Mouse (Mus musculus): ENCODE data around the gene Hbs1l. TPM values are rescaled to one million over a fixed set of nuclear protein-coding genes. Genes with fewer than 3 reads are reported as not detected.

Hbs1l gene
- polyA plus RNA-seq, 1 experiment from 2014 or later, result 88.2 TPM

DNA sequence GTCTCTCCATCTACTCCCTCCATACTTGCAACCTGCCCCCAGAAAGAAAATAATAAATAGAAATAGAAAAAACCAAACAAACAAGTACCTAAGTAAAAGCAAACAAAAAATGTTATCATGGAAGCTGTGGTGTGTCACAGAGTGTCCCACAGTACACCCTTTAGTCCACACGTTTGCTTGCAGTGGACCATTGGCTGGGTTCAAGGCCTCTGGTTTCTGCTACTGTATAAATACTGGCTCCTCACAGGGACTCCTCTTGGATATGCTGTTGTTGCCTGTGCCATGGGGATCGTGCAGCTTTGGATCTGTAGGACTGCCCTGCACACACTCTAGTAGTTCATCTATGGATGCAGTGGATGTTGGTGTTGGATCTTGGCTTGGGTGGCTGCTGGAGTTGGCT lies 54.2 kb downstream of the Hbs1l start:
- no peaks in the 10 kb centered on the region for H3K27me3 ChIP-seq
- H3K36me3 ChIP-seq, result peaks cover 64% of the 10 kb centered on the region
- 93% methylated on average over 2 of the region's 2 CpGs for WGBS
- H3K9me3 ChIP-seq, result no peaks in the 10 kb centered on the region
- H3K4me1 ChIP-seq, result no peaks in the 10 kb centered on the region
- H3K4me3 ChIP-seq, result no peak overlapping the region
- H3K9ac ChIP-seq, result no peak overlapping the region
- no peak for ATAC-seq (ENCODE audit: insufficient number of reproducible peaks, low FRiP score, low TSS enrichment, low read depth)
- H3K27ac ChIP-seq, result no peak overlapping the region
- H3K4me2 ChIP-seq, result no peak overlapping the region

DNA sequence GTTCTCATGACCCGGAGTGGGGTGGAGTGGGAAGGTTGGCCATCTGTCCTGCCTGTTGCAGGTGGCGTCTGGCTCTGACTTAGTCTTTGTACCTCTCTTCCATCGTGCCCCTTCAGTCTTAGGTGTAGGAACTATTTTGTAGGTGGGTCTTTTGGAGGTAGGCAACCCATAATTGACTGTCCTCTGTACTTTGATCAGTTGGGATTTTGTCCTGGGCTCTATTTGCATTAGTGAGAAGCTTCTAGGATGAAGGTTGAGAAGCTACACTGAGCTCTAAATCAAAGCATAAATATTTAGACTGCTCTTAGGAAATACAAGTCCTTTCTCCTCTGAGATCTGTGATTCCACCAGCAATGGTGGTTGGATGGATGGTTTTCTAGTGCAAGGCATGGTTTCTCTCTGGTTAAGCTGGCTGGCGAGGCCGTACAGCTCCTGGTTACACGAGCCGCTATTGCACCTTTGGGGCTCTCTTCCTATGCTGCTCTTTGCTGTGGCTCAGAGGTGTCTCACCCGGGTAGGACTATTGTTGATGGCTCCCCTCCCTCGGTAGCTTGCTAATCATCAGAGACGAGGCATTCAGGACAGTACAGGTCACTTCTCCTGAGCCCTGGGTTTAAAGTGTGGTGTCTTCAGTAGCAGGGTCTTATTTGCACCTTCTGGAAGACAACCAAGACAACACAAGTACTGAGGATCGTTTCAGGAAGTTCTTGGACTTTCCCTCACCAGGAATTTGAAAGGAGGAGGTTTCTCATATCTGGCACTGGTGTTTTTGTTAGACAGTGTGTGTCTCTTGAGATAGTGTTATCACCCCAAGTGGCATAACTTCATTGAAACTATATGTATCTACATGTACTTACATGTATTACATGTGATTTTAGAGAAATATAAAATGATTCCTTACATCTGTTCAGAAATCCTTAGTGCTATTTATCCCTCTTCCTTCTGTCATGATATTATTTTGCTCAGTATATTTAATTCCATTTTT lies 55.0 kb downstream of the Hbs1l start:
- H3K36me3 ChIP-seq, result peaks cover 60% of the 10 kb centered on the region

DNA sequence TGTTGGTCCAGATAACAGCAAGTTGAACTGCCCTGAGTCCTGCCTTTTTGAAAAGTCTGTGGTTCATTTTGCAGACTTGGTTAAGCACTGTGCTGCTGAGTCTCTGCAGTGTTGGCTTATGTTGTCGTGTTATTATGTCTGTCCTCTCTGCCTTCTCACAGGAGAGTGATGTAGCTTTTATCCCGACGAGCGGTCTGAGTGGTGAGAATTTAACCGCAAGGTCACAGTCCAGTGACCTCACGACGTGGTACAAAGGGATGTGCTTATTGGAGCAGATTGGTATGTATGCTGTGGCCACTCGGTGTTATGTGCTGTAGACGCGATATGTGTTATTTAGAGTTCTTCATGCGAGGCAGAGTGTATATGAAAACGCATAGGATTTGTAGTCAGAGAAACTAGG lies 56.0 kb downstream of the Hbs1l start:
- Histone ChIP-seq H3K36me3 (peaks cover 63% of the 10 kb centered on the region), H3K4me2 (no peak overlapping the region), H3K27me3 (no peaks in the 10 kb centered on the region), H3K4me3 (no peak overlapping the region), H3K4me1 (no peaks in the 10 kb centered on the region), H3K27ac (no peak overlapping the region), H3K9me3 (no peaks in the 10 kb centered on the region), H3K9ac (no peak overlapping the region)
- 93% methylated on average over 12 of the region's 12 CpGs for WGBS
- no peak for ATAC-seq (ENCODE audit: insufficient number of reproducible peaks, low FRiP score, low TSS enrichment, low read depth)

More for the DNA sequence above, 55.0 kb downstream of the Hbs1l start:
- Histone ChIP-seq H3K4me2 (no peak overlapping the region), H3K9ac (no peak overlapping the region), H3K4me1 (no peaks in the 10 kb centered on the region), H3K27me3 (no peaks in the 10 kb centered on the region), H3K4me3 (no peak overlapping the region), H3K9me3 (no peaks in the 10 kb centered on the region), H3K27ac (no peak overlapping the region)
- 90% methylated on average over 11 of the region's 11 CpGs for WGBS
- ATAC-seq (ENCODE audit: insufficient number of reproducible peaks, low FRiP score, low TSS enrichment, low read depth), result no peak

DNA sequence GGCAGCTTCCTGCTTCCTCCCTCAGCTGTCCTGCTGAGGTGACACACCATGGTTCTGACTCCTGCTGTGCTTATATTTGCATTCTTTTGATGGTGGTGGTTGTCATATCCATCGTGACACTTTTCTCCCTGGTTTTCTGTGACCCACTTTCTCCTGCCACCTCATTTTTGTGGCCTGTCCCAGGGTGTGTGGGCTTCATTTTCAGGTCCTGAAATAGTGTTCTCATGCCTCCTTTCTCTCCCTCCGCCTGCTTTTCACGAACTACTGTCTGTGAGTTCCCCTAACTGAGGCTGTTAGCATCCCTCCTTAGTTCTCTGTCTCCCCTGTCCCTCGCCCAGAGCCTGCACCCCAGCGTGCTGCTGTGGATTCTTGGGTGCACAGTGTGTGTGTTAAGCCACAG lies 58.1 kb downstream of the Hbs1l start:
- ATAC-seq (ENCODE audit: insufficient number of reproducible peaks, low FRiP score, low TSS enrichment, low read depth), result no peak
- Histone ChIP-seq H3K4me2 (no peak overlapping the region), H3K36me3 (peaks cover 67% of the 10 kb centered on the region), H3K4me3 (no peak overlapping the region), H3K27me3 (no peaks in the 10 kb centered on the region), H3K9me3 (no peaks in the 10 kb centered on the region), H3K27ac (no peak overlapping the region), H3K9ac (no peak overlapping the region), H3K4me1 (no peaks in the 10 kb centered on the region)
- 60% methylated on average over 5 of the region's 5 CpGs for WGBS

DNA sequence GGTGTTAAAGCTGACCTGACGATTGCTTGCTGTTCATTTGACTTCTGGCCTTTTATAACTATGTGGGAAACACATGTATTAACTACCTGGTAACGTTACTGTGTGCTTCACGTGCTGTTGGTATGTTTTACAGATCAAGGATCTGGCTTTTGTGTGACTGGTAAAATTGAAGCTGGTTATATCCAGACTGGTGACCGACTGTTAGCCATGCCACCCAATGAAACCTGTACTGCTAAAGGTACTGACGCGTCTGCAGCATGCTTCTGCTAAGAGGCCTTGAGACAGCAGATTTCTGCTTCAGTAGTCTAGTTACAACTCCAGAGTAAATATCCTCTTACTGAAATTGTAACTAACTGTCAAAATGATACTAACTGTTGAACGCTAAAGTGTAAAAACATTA lies 58.7 kb downstream of the Hbs1l start:
- Histone ChIP-seq H3K36me3 (peaks cover 68% of the 10 kb centered on the region), H3K4me2 (no peak overlapping the region), H3K4me3 (no peak overlapping the region), H3K9ac (no peak overlapping the region), H3K4me1 (no peaks in the 10 kb centered on the region), H3K9me3 (no peaks in the 10 kb centered on the region), H3K27me3 (no peaks in the 10 kb centered on the region), H3K27ac (no peak overlapping the region)
- WGBS, result 88% methylated on average over 7 of the region's 7 CpGs
- ATAC-seq (ENCODE audit: insufficient number of reproducible peaks, low FRiP score, low TSS enrichment, low read depth), result no peak

DNA sequence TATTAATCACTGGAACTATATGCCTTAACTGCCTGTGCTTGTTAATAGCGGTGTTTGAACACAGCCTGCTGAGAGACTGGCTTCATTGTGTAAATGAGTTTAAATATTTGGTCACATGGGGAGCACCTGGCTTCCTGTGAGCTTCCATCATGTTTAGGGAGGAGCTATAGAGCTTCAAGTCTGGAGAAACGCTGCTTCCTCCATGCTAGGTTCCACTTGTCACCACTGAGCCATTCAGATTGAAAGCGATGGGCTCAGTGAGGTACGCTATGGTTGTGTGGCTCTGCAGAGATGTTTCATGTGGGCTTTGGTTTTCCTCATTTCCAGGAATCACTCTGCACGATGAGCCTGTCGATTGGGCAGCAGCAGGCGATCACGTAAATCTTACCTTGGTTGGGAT lies 62.2 kb downstream of the Hbs1l start:
- no peaks in the 10 kb centered on the region for H3K4me1 ChIP-seq
- H3K9ac ChIP-seq, result no peak overlapping the region
- no peaks in the 10 kb centered on the region for H3K27me3 ChIP-seq
- H3K4me2 ChIP-seq, result no peak overlapping the region
- no peak overlapping the region for H3K4me3 ChIP-seq
- H3K36me3 ChIP-seq, result peaks cover 48% of the 10 kb centered on the region
- no peak overlapping the region for H3K27ac ChIP-seq
- 87% methylated on average over 8 of the region's 8 CpGs for WGBS
- no peaks in the 10 kb centered on the region for H3K9me3 ChIP-seq
- no peak for ATAC-seq (ENCODE audit: insufficient number of reproducible peaks, low FRiP score, low TSS enrichment, low read depth)

DNA sequence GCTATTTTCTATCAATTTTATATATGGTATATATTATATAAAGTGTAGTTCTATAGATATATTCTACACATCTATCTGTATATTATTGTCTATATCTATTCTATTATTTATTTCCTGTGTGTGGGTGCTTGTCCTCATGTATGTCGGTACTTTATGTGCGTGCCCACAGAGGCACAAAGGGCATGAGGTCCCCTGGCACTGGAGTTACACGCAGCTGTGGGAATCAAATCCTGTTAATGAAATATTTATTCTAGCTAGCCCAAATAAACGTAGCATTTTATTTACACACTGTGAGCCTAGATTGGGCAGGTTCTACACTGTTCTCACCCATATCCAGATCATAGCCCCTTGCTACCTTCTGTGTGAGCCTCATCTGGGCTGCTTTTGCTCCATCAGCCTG lies 63.3 kb downstream of the Hbs1l start:
- no peak for ATAC-seq (ENCODE audit: insufficient number of reproducible peaks, low FRiP score, low TSS enrichment, low read depth)
- Histone ChIP-seq H3K36me3 (peaks cover 44% of the 10 kb centered on the region), H3K27me3 (no peaks in the 10 kb centered on the region), H3K4me3 (no peak overlapping the region), H3K4me2 (no peak overlapping the region), H3K27ac (no peak overlapping the region), H3K9me3 (no peaks in the 10 kb centered on the region), H3K9ac (no peak overlapping the region), H3K4me1 (no peaks in the 10 kb centered on the region)
- WGBS, result 97% methylated on average over 4 of the region's 4 CpGs

DNA sequence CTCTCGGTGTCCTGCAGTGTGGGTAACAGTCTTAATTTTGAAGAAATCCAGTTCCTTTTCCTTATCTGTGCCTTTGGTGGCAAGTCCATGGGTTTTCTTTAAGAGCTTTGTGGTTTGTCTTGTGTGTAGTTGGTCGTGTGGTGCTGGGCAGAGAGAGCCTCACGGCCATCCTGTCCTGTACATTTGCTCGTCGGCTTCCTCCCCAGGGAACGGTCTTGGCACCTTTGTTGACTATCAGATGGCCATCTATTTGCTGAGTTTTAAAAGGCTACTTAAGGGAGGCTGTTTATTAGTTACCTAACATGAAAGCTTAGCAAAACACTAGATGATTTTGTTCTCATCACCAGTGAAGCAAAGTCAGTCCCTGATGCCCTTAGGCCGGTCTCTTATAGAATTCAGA lies 66.1 kb downstream of the Hbs1l start:
- no peak overlapping the region for H3K4me2 ChIP-seq
- H3K4me1 ChIP-seq, result no peaks in the 10 kb centered on the region
- no peaks in the 10 kb centered on the region for H3K27me3 ChIP-seq
- H3K9ac ChIP-seq, result no peak overlapping the region
- H3K36me3 ChIP-seq, result peaks cover 48% of the 10 kb centered on the region
- 68% methylated on average over 7 of the region's 7 CpGs for WGBS
- H3K4me3 ChIP-seq, result no peak overlapping the region
- no peak overlapping the region for H3K27ac ChIP-seq
- no peak for ATAC-seq (ENCODE audit: insufficient number of reproducible peaks, low FRiP score, low TSS enrichment, low read depth)
- H3K9me3 ChIP-seq, result no peaks in the 10 kb centered on the region

DNA sequence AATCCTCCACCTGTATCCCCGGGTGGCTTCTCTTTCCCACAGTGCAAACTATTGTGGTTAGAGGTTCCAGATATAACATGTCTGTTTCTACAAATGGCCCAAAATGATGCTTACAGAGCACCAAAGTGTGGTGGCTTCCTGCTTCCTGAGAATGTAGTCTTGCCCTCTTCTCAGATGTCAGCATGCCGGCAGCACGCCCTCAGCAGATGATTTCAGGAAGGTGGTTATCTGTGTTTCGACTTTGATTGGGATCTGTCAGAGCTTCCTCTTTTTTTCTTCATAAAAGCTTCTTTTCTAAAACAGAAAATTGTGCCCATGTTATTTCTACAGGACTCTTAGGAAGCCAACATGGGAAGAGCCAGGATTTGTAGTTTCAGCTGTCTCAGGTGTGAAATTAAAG lies 67.5 kb downstream of the Hbs1l start:
- H3K36me3 ChIP-seq, result peaks cover 46% of the 10 kb centered on the region

DNA sequence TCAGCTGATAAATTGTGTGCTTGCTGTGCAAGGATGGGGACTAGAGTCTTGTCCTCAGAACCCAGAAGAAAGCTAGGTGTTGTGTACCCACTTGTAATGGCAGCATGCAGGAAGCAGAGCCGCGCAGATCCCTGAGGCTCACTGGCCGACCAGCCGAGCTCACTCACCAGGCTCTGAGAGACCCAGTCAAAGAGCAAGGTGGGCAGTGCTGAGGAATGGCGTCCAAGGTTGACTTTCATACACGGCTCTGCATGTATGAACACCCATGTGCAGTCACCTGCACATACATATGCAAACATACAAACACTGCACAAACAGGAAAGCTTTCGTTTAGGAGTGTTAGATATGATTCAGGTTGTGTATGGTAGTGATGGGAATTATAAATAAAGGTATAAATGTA lies 69.2 kb downstream of the Hbs1l start:
- 96% methylated on average over 7 of the region's 7 CpGs for WGBS
- Histone ChIP-seq H3K27ac (no peak overlapping the region), H3K36me3 (peaks cover 56% of the 10 kb centered on the region), H3K4me2 (no peak overlapping the region), H3K9ac (no peak overlapping the region), H3K4me1 (no peaks in the 10 kb centered on the region), H3K9me3 (no peaks in the 10 kb centered on the region), H3K4me3 (no peak overlapping the region), H3K27me3 (no peaks in the 10 kb centered on the region)
- ATAC-seq (ENCODE audit: insufficient number of reproducible peaks, low FRiP score, low TSS enrichment, low read depth), result no peak

More for the DNA sequence above, 67.5 kb downstream of the Hbs1l start:
- Histone ChIP-seq H3K27ac (no peak overlapping the region), H3K4me1 (no peaks in the 10 kb centered on the region), H3K9ac (no peak overlapping the region), H3K9me3 (no peaks in the 10 kb centered on the region), H3K27me3 (no peaks in the 10 kb centered on the region), H3K4me3 (no peak overlapping the region), H3K4me2 (no peak overlapping the region)
- WGBS, result 90% methylated on average over 4 of the region's 4 CpGs
- ATAC-seq (ENCODE audit: insufficient number of reproducible peaks, low FRiP score, low TSS enrichment, low read depth), result no peak

DNA sequence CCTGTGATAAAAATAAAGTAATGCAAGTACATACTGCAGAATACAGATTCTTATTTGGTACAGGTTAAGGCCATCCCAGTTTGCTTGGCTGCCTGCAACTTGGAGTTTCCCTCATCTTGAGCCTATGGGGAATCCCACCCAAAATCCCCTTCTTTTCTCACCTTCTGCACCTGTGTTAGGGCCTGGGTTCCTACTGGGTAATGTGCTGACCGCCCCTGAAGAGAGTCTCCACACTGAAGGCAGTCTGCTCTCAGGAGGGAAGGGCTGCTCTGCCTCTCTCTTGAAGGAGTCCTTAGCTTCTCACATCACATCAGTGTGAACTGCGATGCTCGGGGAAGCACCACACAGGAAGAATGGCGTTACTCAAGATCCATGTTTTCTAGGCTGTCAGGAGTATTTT lies 70.1 kb downstream of the Hbs1l start:
- H3K9me3 ChIP-seq, result no peaks in the 10 kb centered on the region
- no peaks in the 10 kb centered on the region for H3K27me3 ChIP-seq
- H3K36me3 ChIP-seq, result peaks cover 55% of the 10 kb centered on the region
- no peaks in the 10 kb centered on the region for H3K4me1 ChIP-seq
- WGBS, result 89% methylated on average over 4 of the region's 4 CpGs
- H3K9ac ChIP-seq, result no peak overlapping the region
- no peak overlapping the region for H3K4me2 ChIP-seq
- no peak overlapping the region for H3K4me3 ChIP-seq
- no peak for ATAC-seq (ENCODE audit: insufficient number of reproducible peaks, low FRiP score, low TSS enrichment, low read depth)
- H3K27ac ChIP-seq, result no peak overlapping the region

DNA sequence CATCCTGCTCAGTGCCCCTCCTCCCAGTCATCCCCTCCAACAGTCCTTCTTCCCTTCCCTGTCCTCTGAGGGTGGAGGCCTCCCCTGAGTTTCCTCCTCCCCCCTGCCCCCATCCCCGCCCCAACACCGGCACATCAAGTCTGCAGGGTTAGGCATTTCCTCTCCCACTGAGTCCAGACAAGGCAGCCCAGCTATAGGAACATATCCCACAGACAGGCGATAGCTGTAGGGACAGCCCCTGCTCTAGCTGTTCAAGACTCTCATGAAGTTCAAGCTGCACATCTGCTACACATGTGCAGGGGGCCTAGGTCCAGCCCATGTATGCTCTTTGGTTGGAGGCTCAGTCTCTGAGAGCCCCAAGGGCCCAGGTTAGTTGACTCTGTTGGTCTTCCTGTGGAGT lies 70.7 kb downstream of the Hbs1l start:
- H3K4me1 ChIP-seq, result no peaks in the 10 kb centered on the region
- H3K4me3 ChIP-seq, result no peak overlapping the region
- ATAC-seq (ENCODE audit: insufficient number of reproducible peaks, low FRiP score, low TSS enrichment, low read depth), result no peak
- H3K27ac ChIP-seq, result no peak overlapping the region
- H3K27me3 ChIP-seq, result no peaks in the 10 kb centered on the region
- peaks cover 52% of the 10 kb centered on the region for H3K36me3 ChIP-seq
- H3K9me3 ChIP-seq, result no peaks in the 10 kb centered on the region
- H3K4me2 ChIP-seq, result no peak overlapping the region
- 76% methylated on average over 3 of the region's 3 CpGs for WGBS
- no peak overlapping the region for H3K9ac ChIP-seq
